In genomic region chr13:102877154-102877553, GRCm38 (mm10) we compare ENCODE assay signal across 1 mouse cellular context.
TF ChIP-seq lines count a peak whose summit lies in the region.

No protein-coding gene starts in this region.

TF ChIP-seq in CH12.LX, 34 proteins besides CTCF, POLR2A, EP300 and RAD21 (continued from another document):
- peak; percentile 37; the same call in 1 of the 2 replicates for TF ChIP-seq MAFK (IDR thresholded peaks at IDR 0.05; ENCODE audit: insufficient replicate concordance, low read length)
- TF ChIP-seq MEF2A (IDR thresholded peaks at IDR 0.05; ENCODE audit: borderline replicate concordance, low read depth, low read length): peak; percentile 76
- peak; percentile 65; the same call in 1 of the 2 replicates for TF ChIP-seq TBP (conservative IDR thresholded peaks at IDR 0.05; ENCODE audit: low read depth, low read length)
- peak; percentile 79 for TF ChIP-seq JUN (IDR thresholded peaks at IDR 0.05; ENCODE audit: insufficient read depth, low read depth, low read length)
- TF ChIP-seq MAZ (IDR thresholded peaks at IDR 0.05; ENCODE audit: low read depth, low read length): no peak
- peak; percentile 80 for TF ChIP-seq MYC (IDR thresholded peaks at IDR 0.05; ENCODE audit: low read depth, low read length)
